Mouse (Mus musculus): ENCODE measurements around the gene Bcl2l1.

- TF ChIP-seq CTCF (IDR thresholded peaks at IDR 0.05; ENCODE audit: borderline replicate concordance, insufficient read depth, low read depth, low read length), result no peak
- TF ChIP-seq POLR2A (IDR thresholded peaks at IDR 0.05; ENCODE audit: borderline replicate concordance, insufficient read depth, low read length), result peak; percentile 16; the same call in 1 of the 2 replicates
Measured at GRCm38 (mm10) chr2:152828532-152828931, 3.0 kb downstream of the Bcl2l1 start.
